Mouse (Mus musculus) adrenal gland, adult 18-20 months (tissue): ENCODE measurements at regions not wholly inside any gene's neighbourhood (a gene's known extent, or its start where the extent isn't known, plus 50 kb on each side); places are given as distances from the start of the nearest gene placed in this dataset.
"Not testable (repeated sequence)": the region's sequence is repeated elsewhere in the genome, so short reads cannot be mapped to it uniquely, and the experiment has no call there.

Source experiments
- DNase-seq, 2 experiments: peaks; one replicate each; pipeline ENCODE4 v3.0.0; 2021 to 2022; ENCODE audit warnings: low spot score in 2 of 2

DNA sequence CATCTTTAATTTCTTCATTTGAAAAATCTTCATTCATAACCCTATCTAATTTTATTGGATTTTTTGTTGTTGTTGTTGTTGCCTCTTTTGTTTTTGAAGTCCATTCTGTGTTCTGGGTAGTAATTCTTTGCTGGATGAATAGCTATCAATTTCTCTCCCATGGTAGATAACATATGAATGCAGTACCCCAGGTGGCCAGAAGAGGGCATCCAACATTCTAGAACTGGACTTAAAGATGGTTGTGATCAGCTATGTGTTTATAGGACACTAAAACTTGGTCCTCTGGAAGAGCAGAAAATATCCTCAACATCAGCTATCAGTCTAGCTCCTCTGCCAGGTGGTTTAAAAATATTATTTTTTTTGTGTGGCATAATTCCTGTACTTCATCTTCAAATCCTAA, 73.0 kb downstream of the Prl2c3 start:
- peak in 1 of 2 experiments; percentile 26 for DNase-seq

DNA sequence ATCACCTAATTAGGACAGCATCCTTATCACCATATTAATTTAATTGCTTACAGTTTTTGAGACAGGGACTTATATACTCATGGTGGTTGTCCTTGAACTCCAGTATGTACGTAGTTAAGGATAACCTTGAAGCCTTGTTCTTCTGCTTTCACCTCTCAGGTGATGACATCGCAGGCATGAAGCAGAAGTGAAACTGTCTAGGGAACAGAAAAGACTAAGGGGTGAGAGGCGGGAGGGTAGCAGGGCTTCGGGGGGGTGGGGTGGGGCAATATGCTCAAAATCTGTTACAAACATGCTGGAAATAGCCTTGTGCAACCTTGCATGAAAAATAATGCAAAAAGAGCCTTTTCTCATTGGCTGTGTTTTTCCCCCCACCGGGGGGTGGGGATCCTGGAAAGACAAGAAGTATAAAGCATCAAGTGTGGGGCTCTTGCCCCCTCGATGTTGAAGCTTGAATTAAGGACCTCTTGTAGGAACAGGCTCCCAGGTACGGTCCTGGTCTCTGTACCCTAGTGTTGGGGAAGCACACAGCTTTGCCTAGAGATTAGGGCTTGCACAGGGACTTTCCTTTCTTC, 81.8 kb downstream of the Prl2c3 start:
- DNase-seq, result not testable (repeated sequence)

DNA sequence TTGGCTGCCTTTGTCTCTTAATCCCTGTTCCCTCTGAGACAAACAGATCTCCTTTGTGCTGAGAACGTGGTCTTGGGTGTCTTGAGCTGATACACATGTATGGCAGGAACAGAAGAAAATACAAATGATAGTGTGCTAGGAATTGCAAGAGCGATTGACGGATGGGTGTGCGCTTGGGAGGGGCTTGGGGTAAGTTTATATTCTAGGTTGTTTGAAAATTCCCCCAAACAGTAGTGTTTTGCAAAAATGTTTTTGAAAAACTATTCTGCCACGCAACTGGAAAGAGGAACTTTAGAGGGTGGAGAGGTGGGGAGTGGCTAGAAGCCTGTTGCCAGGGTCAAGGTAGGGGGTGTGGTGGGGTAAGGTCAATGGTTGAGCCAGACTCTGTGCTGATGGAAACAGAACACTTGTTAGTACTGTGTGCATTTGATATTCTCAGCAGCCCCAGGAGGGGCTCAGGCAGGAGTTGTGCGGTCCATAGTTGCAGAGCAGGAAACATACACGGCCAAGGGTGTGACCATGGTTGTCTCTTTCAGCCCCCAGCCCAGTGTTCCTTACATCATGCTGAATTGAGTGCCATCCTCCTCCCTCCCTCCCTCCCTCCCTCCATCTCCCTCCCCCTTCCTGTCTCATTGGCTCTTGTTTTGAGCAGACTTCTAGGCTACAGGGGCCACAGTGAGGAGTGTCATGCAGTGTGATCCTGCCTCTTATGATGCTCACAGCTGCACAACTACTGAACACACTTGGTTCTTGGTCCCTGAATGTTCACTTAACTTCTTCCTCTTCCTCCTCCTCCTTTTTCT, 88.2 kb downstream of the Prl2c3 start:
- DNase-seq, result no peak

DNA sequence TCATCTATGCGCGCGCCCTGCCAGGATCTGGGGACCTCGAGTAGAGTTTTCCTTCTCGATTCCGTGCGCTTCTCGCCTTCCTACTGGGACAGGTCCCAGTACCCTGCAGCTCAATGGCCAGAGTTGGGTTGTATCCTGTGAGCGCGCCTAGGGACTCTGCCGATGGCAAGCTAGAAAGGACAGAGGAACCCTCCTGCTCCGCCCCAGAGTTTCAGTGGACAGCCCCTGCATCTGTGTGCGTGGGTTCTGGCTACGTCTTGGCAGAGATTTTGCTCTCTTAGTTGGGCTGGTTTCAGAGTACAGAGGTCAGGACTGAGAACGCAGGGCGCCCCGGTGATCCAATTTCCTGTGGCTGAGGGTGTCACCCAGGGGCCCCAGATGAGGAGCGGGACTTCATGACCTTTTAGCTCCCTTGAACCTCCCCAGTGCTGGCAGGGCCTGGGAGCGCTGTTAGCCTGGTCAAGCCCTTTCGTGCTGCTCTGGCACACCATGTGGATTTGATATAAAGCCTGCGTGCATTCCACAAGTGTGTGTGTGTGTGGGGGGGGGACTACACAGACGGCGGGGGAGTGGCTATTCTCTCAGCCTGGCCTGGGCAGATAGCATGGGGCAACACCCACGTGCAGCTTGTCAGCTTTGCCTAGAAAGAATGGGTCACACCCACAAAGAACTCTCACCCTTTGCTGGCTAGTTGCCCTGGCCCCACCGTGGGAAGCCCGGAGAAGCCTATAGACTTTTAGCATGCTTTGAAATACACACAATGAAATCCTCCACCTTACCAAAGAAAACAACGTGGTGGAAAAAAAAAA, 96.9 kb downstream of the Prl2c3 start:
- peak in 1 of 2 experiments; percentile 22 for DNase-seq

DNA sequence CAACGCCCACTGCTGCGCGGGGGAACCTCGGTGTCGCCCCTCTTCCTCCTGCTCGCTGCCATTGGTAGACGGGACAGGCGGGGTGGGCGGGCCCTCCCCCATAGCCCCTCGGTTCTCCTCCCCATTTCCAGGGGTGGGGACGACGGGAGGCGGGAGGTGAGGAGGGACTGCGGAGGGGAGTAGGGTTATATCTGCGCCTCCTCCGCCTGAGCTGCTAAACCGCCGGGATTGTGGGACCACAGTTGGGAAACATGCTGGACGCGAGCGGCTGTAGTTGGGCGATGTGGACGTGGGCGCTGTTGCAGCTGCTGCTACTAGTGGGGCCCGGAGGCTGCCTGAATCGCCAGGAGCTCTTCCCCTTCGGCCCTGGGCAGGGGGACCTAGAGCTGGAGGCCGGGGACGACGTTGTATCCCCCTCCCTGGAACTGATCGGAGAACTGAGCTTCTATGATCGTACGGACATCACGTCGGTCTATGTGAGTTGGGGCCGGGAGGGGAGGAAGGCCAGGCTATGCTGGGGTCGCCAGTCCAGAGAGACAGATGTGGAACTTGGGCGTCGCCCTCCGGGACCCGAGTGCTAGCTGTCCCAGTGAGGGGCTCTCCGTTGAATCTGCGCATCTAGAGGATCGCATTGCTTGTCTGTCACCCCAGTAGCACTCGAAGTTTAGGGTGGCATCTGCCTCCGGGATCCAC, 97.6 kb downstream of the Prl2c3 start:
- DNase-seq, result not testable (repeated sequence)

DNA sequence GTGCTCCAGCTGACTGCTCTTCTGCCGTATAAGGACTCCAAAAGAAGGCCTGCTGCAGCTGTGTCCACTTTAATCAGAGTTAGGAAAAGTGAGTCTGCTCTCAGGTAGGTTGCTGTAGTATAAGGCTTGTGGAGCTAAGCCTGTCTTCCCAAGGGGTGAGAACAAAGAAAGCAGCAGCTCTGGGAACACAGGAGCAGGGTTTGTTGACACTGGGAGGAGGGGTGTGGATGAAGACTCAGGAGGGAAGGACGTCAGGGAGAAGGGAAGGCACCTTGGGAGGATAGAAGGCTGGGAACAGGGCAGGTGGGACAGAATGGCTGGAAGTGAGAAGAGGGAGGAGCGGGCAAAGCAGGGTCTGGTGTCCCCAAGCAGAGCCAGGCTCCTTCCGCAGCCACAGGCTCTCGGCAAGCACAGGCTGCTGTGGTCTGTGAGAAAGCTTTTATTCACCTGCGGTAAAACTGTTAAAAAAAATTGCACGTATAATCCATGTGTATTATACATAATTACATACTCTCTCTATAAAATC, 106.2 kb downstream of the Prl2c3 start:
- not testable (repeated sequence) for DNase-seq

DNA sequence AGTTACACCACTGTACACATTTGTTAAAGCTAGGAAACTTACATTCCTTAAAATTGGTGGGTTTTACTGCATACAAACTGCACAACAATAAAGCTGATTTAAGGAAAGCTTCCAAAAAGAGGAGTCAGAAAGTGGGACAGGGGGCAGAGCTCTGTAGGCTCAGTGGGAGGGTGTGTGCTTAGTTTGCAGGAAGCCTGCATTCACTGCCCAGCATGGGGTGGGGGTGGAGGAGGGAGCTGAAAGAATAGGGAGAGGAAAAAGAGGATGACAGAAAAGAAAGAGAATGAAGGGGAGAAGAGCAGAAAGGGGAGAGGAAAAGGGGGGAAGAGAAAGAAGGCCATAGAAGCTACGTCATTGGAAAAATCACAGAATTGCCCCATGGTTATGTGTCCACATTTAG, 111.1 kb downstream of the Prl2c3 start:
- not testable (repeated sequence) for DNase-seq

DNA sequence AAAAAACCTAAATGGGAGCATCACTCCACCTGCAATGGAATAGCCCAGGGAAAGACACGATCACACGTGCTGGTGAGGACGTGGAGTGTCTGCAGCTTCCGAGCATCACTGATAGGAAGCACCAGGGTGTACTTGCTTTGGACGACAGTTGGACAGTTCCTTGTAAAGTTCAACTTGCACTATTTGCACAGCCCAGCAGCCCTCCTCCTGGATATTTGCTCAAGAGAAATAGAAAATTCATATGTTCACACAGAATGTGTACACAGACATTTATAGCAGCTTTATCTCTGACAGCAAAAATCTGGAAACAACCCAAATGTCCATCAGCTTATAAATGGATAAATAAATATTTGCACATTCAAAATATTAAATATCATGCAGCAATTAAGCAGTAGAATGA, 111.7 kb downstream of the Prl2c3 start:
- not testable (repeated sequence) for DNase-seq

DNA sequence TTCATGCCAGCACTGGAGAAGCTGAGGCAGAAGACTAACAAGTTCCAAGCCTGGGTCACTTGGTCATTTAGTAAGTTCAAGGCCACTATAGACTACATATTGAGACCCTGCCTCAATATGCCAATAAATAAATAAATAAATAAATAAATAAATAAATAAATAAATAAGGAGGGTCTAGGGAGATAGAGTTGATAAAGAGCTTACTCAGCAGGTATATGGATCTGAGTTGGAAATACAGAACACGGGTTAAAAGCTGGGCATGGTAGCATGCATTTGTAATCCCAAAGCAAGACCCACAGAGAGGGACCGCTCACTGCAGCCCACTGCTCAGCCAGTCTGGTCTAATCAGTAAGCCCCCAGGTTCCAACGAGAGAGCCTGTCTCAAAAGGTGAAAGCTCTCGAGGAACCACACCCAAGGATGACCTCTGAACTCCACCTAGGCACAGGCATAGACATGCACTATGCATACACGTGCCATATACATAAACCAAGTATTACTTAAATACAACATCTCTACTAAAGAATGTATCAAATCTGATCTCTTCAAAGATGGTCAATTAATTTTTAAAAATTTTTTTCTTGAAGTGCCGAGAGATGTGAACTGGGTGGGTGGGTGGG, 115.4 kb downstream of the Ero1lb start:
- DNase-seq, result not testable (repeated sequence)

DNA sequence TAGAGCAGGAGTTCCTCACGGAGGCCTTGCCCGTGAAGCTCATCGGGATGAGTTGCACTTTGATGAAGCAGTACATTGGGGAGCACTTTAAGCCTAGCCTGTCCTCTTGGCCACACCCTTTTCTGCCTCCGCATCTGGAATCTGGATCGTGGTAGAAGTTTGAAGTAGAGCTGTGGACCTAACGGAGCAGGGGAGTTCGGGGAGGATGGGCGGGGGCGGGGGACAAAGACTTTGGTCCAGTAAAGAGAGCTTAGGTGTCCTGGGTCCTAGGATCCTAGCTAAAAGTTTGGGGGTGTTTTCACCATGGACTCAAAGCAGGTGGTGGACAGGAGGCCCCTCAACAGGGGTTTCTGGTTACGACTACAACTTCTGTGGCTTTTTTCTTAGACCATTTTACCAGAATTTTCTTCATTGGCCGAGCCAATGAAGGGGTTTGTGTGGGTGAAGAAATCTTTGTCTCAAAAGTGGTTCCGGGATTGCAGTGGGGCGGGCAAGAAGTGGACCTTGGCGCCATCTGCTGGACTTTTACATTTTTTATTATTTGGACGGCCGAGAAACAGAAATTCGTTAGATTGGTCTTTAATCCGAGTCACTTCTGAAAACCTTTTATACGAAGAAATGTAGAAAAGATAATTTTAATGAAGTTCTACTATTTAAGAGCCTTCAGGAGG, 114.7 kb downstream of the Ero1lb start:
- DNase-seq, result peak; percentile 41 to 54

DNA sequence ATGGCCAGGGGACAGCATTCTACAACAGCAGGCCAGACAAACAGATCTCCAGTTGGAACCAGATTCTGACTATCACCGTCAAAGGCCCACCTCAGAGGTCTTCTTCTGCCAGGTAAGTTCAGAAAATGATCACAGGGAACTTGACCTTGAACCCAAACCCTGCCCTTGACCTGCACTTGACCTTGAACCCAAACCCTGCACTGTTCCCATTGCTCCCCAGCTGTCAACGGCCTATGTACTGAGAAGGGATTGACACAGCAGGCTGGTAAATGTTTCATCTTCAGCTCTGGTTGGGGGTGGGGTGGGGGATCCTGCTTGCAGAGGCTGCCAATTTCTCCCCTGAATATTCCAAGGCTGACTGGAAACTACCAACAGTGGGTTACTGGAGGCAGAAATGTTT, 111.7 kb downstream of the Ero1lb start:
- no peak for DNase-seq

DNA sequence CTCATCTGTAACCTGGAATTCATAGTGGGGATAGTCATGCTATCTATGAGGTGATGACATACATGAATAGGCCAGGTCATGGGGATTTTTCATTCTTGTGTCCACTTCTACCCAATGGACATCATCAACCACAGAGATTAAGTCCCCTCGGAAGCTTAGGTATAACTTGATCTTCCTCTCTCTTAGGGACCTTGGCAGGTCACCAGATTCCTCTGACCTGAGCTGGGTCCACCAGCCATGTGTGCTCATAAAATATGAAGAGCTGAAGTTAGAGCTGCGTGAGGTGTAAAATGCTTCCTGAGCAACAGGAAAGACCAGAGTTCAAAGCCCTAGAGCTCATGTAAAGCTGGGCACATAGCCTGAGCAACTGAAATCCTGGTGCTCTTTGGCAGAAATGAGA, 105.3 kb downstream of the Ero1lb start:
- DNase-seq, result not testable (repeated sequence)

DNA sequence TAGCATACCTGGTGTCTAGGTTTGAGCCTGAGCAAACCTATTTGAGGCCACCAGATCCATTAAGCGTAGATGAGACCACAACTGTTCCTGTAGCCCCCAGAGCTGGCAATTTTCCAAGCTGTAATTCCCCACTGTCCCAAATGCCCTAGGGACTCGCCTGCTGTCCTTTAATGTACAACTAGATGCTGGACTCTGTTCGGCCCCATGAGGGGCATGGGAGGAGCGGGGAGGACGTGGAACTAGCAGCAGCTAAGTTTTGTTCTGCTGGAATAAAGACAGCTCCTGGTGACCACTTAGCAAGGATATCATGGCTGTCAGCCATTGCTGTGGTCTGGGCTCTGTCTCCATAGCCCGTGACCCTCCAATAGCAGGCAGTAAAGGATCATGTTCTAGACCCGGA, 103.1 kb downstream of the Ero1lb start:
- DNase-seq, result not testable (repeated sequence)

DNA sequence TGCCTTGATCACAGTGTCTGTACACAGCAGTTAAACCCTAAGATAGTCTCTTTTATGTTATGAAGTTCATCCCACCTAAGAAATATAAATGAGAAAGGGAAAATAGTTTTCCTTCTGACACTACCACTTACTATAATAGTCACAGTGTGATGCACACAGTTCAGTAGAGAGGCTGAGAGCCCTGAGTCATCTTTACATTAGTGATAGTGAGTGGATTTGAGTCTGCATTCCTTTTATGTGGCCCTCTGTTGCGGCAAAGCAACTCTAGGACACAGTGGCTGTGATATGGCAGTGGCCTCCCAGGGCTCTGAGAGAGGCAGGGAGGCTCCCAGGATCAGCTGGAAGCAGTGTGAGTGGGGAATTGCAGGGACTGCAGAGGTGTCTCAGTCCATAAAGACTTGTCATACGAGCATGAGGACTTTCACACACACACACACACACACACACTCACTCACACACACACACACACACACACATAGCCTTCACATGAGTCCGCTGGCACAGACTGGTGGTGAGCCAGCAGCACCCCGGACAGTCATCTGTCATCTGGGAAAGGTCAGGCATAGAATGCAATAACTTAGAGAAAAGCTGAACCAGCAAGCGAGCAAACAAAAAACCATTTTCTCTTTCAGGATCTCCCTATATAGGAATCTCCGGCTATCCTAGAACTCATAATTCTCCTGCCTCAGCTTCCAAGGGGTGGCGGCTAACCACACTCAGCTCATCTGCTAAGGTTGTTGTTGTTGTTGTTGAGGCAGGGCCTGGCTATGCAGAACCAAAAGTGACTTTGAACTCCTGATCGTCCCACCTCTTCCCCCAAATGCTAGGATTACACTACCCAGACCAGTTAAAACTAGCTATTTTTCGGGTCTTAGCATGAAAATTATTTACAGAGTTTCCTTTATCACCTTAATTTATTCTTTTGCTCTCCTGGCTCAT, 102.3 kb downstream of the Ero1lb start:
- DNase-seq, result peak in 1 of 2 experiments; percentile 38

DNA sequence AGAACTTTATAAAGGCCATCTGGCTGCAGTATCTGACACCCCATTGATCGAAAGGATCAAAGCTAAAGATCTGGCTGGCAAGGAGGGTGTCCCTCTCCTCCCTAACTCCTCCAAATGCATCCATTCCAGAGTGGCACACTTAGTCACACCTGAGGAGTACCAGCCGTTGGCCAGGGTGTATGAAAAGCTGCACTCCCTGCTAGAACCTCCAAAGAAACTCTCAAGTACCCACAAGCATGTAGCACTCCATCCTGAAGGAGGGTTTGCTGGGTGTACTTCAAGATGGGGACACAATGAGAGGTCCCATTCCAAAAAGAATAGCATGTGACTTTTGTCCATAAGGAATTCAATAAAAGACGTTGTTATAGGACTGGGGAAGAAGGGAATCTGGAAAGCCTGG, 100.4 kb downstream of the Ero1lb start:
- not testable (repeated sequence) for DNase-seq
